Mouse (Mus musculus): ENCODE measurements around the gene Selplg. TPM values are rescaled to one million over a fixed set of nuclear protein-coding genes. Genes with fewer than 3 reads are reported as not detected.

The Selplg gene
- polyA plus RNA-seq, 1 experiment from 2014 or later: 18.9 TPM

DNA sequence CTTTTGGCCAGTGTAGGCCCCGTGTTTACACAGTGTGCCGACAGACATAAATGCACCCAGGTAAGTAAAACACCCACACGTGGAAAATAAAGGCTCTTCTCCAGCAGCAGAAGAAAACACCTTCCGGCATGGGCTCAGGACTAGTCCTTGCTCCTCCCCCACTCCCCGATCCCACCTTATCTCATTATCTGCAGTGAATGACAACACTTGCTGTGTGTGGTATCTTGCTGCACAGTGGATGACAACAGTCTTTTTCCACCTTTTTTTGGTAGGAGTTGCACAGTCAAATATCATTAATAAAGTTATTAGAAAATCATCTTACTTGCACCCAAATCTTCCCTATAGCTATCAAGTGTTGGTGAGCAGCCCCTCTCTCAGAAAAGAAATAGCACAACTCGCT is 32.5 kb upstream of the Selplg start:
- no peak for DNase-seq
- no peak for ATAC-seq
- H3K9ac ChIP-seq (replicated peaks): no peak overlapping the region
- H3K27me3 ChIP-seq (ENCODE audit: insufficient read depth, low read length): no peaks in the 10 kb centered on the region
- TF ChIP-seq CTCF (IDR thresholded peaks at IDR 0.05; ENCODE audit: low read depth): no peak
- TF ChIP-seq EP300 (IDR thresholded peaks at IDR 0.05; ENCODE audit: low read depth): no peak
- 74% methylated on average over 6 of the region's 6 CpGs for WGBS (ENCODE audit: insufficient replicate concordance)
- H3K27ac ChIP-seq (ENCODE audit: low read depth): no peak overlapping the region
- peaks cover 10% of the 10 kb centered on the region; the same call in 1 of the 2 replicates for H3K4me1 ChIP-seq (ENCODE audit: insufficient read depth)
- H3K36me3 ChIP-seq (replicated peaks; ENCODE audit: insufficient read depth, low read length): peaks cover 9% of the 10 kb centered on the region
- no peak overlapping the region for H3K4me3 ChIP-seq (ENCODE audit: low read depth, low read length)
- H3K9me3 ChIP-seq (ENCODE audit: low read length): no peaks in the 10 kb centered on the region
- no peak overlapping the region for H3K4me2 ChIP-seq (ENCODE audit: low read depth, low read length)

DNA sequence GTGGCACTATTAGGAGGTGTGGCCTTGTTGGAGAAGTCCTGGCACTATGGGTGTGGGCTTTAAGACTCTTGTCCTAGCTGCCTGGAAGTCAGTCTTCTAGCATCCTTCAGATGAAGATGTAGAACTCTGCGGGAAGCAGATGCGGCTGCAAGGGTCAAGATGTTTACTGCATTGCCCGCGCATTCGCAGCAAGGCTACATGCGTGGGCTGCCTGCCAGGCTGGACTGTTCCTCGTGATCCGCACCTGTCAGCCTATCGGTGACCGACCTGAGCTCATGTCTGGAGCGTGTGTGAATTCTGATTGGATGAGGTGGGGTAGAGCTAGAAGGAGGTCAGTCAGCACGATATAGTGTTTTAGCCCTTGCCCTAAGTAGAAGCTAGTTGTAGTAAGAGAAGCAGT is 31.6 kb upstream of the Selplg start:
- 89% methylated on average over 12 of the region's 12 CpGs for WGBS (ENCODE audit: insufficient replicate concordance)
- Histone ChIP-seq H3K36me3 (replicated peaks; ENCODE audit: insufficient read depth, low read length) (peaks cover 9% of the 10 kb centered on the region), H3K4me3 (ENCODE audit: low read depth, low read length) (no peak overlapping the region), H3K27ac (ENCODE audit: low read depth) (no peak overlapping the region), H3K9ac (replicated peaks) (no peak overlapping the region), H3K4me1 (ENCODE audit: insufficient read depth) (peaks cover 2% of the 10 kb centered on the region), H3K9me3 (ENCODE audit: low read length) (no peaks in the 10 kb centered on the region), H3K4me2 (ENCODE audit: low read depth, low read length) (no peak overlapping the region), H3K27me3 (ENCODE audit: insufficient read depth, low read length) (no peaks in the 10 kb centered on the region)
- no peak for TF ChIP-seq EP300 (IDR thresholded peaks at IDR 0.05; ENCODE audit: low read depth)
- no peak for TF ChIP-seq CTCF (IDR thresholded peaks at IDR 0.05; ENCODE audit: low read depth)
- ATAC-seq (no peak), DNase-seq (no peak)

DNA sequence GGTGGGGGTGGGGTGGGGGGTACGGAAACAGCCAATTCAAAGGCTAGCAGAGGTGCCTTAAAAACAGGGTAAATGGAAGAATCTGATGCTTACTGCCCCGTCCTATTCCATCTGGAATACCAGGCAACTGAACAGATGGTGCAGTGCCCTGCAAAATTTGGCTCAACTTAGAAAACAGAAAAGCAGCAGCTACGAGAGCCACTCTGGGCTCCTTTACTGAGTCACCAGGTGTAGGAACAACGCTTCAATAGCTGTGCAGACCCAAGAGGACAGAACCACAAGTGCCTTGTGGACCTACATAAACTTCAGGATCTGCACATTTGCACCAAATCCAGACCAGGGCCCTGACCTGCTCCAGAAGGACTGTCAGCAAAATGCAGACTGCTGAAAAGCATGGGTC is 30.0 kb upstream of the Selplg start:
- peaks cover 9% of the 10 kb centered on the region for H3K36me3 ChIP-seq (replicated peaks; ENCODE audit: insufficient read depth, low read length)
- WGBS (ENCODE audit: insufficient replicate concordance): 85% methylated on average over 4 of the region's 4 CpGs

DNA sequence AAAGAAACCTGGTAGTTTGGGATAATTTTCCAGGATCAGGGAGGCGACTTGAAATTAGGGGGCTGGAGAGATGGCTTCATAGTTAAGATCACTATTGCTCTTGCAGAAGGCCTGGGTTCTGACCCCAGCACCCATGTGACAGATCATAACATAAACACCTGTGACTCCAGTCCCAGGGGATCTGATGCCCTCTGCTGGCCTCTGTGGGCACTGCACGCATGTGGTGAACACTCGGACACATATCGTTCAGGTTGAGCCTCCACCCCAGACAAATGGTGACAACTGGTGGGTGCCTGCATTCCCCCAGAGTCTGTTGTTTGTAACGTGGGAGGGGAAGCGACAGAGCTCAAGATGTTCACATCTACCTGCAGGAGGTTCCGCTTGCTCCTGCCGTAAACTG is 28.9 kb upstream of the Selplg start:
- Histone ChIP-seq H3K4me2 (ENCODE audit: low read depth, low read length) (no peak overlapping the region), H3K9ac (replicated peaks) (no peak overlapping the region), H3K27me3 (ENCODE audit: insufficient read depth, low read length) (no peaks in the 10 kb centered on the region), H3K27ac (ENCODE audit: low read depth) (no peak overlapping the region), H3K9me3 (ENCODE audit: low read length) (no peaks in the 10 kb centered on the region), H3K36me3 (replicated peaks; ENCODE audit: insufficient read depth, low read length) (peaks cover 12% of the 10 kb centered on the region), H3K4me3 (ENCODE audit: low read depth, low read length) (no peak overlapping the region), H3K4me1 (ENCODE audit: insufficient read depth) (no peaks in the 10 kb centered on the region; the same call in 1 of the 2 replicates)
- peak; percentile 61 for DNase-seq
- TF ChIP-seq CTCF (IDR thresholded peaks at IDR 0.05; ENCODE audit: low read depth) (peak; percentile 76), EP300 (IDR thresholded peaks at IDR 0.05; ENCODE audit: low read depth) (no peak)
- no peak for ATAC-seq
- 91% methylated on average over 8 of the region's 8 CpGs for WGBS (ENCODE audit: insufficient replicate concordance)

More for the DNA sequence above, 30.0 kb upstream of the Selplg start:
- no peak overlapping the region for H3K27ac ChIP-seq (ENCODE audit: low read depth)
- no peak overlapping the region for H3K4me2 ChIP-seq (ENCODE audit: low read depth, low read length)
- H3K9ac ChIP-seq (replicated peaks): no peak overlapping the region
- ATAC-seq: no peak
- H3K27me3 ChIP-seq (ENCODE audit: insufficient read depth, low read length): no peaks in the 10 kb centered on the region
- no peak for DNase-seq
- H3K9me3 ChIP-seq (ENCODE audit: low read length): no peaks in the 10 kb centered on the region
- no peak overlapping the region for H3K4me3 ChIP-seq (ENCODE audit: low read depth, low read length)
- H3K4me1 ChIP-seq (ENCODE audit: insufficient read depth): no peaks in the 10 kb centered on the region; the same call in 1 of the 2 replicates
- no peak for TF ChIP-seq CTCF (IDR thresholded peaks at IDR 0.05; ENCODE audit: low read depth)
- TF ChIP-seq EP300 (IDR thresholded peaks at IDR 0.05; ENCODE audit: low read depth): no peak

DNA sequence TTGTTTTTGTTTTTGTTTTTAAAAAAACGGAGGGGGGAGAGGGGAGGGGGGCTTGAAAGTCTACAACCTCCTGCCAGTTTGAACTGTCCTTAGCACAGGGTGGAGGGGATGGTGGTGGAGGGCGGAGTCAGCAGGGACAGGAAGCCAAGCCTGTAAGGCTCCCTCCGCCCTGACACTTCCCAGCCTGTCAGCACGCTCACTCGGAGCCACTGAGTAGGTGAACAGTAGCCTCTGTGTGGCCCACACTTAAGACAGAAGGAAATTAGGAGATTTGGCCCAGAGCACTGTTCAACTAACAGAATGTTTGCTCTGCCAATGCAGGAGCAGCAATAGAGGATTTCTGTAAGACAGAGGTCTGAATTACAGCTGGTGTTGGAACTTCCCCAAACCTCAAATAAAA is 26.5 kb upstream of the Selplg start:
- H3K4me1 ChIP-seq (ENCODE audit: insufficient read depth): no peaks in the 10 kb centered on the region; the same call in 1 of the 2 replicates
- no peak for DNase-seq
- H3K36me3 ChIP-seq (replicated peaks; ENCODE audit: insufficient read depth, low read length): peaks cover 5% of the 10 kb centered on the region; the same call in 1 of the 2 replicates
- H3K27ac ChIP-seq (ENCODE audit: low read depth): peak overlapping the region; percentile 57
- peak overlapping the region; percentile 40 for H3K4me2 ChIP-seq (ENCODE audit: low read depth, low read length)
- H3K9me3 ChIP-seq (ENCODE audit: low read length): no peaks in the 10 kb centered on the region
- ATAC-seq: no peak
- H3K27me3 ChIP-seq (ENCODE audit: insufficient read depth, low read length): no peaks in the 10 kb centered on the region
- H3K4me3 ChIP-seq (ENCODE audit: low read depth, low read length): no peak overlapping the region
- 26% methylated on average over 5 of the region's 5 CpGs for WGBS (ENCODE audit: insufficient replicate concordance)
- H3K9ac ChIP-seq (replicated peaks): no peak overlapping the region
- TF ChIP-seq CTCF (IDR thresholded peaks at IDR 0.05; ENCODE audit: low read depth): no peak
- no peak for TF ChIP-seq EP300 (IDR thresholded peaks at IDR 0.05; ENCODE audit: low read depth)

DNA sequence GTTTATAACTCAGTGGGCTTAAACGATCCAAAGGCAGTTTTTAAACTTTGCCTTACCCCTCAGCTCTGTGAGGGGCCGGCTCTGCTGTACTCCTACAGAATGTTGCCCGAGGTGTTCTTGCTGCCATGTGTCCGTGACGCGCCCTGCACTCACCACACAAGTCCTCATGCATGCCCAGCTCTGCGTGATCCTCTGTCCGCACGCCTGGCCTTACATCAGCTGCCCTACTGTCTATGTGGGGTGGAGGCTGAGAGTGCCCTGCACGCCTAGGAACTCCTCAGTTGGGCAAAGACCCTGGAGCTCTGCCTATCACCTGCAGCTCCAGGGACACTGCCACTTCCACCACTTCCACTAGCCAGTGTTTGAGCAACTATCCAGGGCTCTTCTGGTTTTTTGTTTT is 26.1 kb upstream of the Selplg start:
- Histone ChIP-seq H3K4me2 (ENCODE audit: low read depth, low read length) (no peak overlapping the region), H3K27me3 (ENCODE audit: insufficient read depth, low read length) (no peaks in the 10 kb centered on the region), H3K27ac (ENCODE audit: low read depth) (no peak overlapping the region), H3K9ac (replicated peaks) (no peak overlapping the region), H3K36me3 (replicated peaks; ENCODE audit: insufficient read depth, low read length) (peaks cover 5% of the 10 kb centered on the region; the same call in 1 of the 2 replicates), H3K9me3 (ENCODE audit: low read length) (no peaks in the 10 kb centered on the region), H3K4me3 (ENCODE audit: low read depth, low read length) (no peak overlapping the region), H3K4me1 (ENCODE audit: insufficient read depth) (no peaks in the 10 kb centered on the region; the same call in 1 of the 2 replicates)
- DNase-seq (no peak), ATAC-seq (no peak)
- TF ChIP-seq CTCF (IDR thresholded peaks at IDR 0.05; ENCODE audit: low read depth) (no peak), EP300 (IDR thresholded peaks at IDR 0.05; ENCODE audit: low read depth) (no peak)
- 80% methylated on average over 10 of the region's 10 CpGs for WGBS (ENCODE audit: insufficient replicate concordance)

DNA sequence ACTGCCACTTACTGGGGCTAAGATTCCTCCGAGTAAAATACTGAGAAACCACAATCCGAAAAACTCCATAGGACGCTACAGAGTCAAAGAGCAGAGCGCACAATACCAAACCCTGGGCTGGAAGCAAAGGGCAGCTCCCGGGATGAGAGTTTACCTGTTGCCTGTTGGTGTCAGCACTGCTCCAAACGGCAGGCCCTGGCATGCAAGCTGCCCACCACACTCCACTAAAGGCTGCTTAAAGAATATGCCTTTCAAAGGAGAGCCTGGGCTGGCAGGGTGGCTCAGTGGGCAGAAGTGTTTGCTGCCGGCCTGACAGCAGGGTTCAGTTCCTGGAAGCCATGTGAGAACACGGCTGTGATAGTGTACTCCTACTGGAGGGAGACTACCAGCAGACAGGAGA is 25.2 kb upstream of the Selplg start:
- Histone ChIP-seq H3K4me2 (ENCODE audit: low read depth, low read length) (no peak overlapping the region), H3K4me3 (ENCODE audit: low read depth, low read length) (no peak overlapping the region), H3K9me3 (ENCODE audit: low read length) (no peaks in the 10 kb centered on the region), H3K27me3 (ENCODE audit: insufficient read depth, low read length) (no peaks in the 10 kb centered on the region), H3K9ac (replicated peaks) (no peak overlapping the region), H3K36me3 (replicated peaks; ENCODE audit: insufficient read depth, low read length) (peaks cover 5% of the 10 kb centered on the region; the same call in 1 of the 2 replicates), H3K27ac (ENCODE audit: low read depth) (no peak overlapping the region), H3K4me1 (ENCODE audit: insufficient read depth) (no peaks in the 10 kb centered on the region; the same call in 1 of the 2 replicates)
- DNase-seq: no peak
- no peak for ATAC-seq
- WGBS (ENCODE audit: insufficient replicate concordance): 66% methylated on average over 8 of the region's 8 CpGs
- TF ChIP-seq CTCF (IDR thresholded peaks at IDR 0.05; ENCODE audit: low read depth): no peak
- TF ChIP-seq EP300 (IDR thresholded peaks at IDR 0.05; ENCODE audit: low read depth): no peak

Measured in liver, postnatal 0 days (tissue).